Mouse (Mus musculus): ENCODE measurements around the gene Arid5a. TPM values are rescaled to one million over a fixed set of nuclear protein-coding genes. Genes with fewer than 3 reads are reported as not detected.

Arid5a gene
- polyA plus RNA-seq (2014; fragmentation: Illumina TruSeq; extraction: RNeasy Lipid Tissue Mini Kit (QIAGEN cat#74804); ENCODE audit: insufficient read depth, low read depth, low replicate concordance), result 11.3 TPM

GRCm38 (mm10) chr1:36307495-36308280 is at the start of gene Arid5a:
Arid5a (plus strand) TSS chr1:36307733.

GRCm38 (mm10) chr1:36274455-36274854 is 33.1 kb upstream of the Arid5a start, which contains the start of gene Neurl3:
Neurl3 (minus strand) TSS chr1:36274679.

GRCm38 (mm10) chr1:36368969-36369645 is 61.6 kb downstream of the Arid5a start, which contains the start of gene Kansl3:
Kansl3 (minus strand) TSS chr1:36369181.

GRCm38 (mm10) chr1:36371934-36372845 is 64.7 kb downstream of the Arid5a start, which contains the start of gene Fer1l5:
Fer1l5 (plus strand) TSS chr1:36372291.

Other genes with a start within 250 kb of the Arid5a start
- 10.7 TPM for gene Hs6st1, start 239.3 kb upstream of the Arid5a start, polyA plus RNA-seq (2014; fragmentation: Illumina TruSeq; extraction: RNeasy Lipid Tissue Mini Kit (QIAGEN cat#74804); ENCODE audit: insufficient read depth, low read depth, low replicate concordance)
- gene Uggt1, start 63.0 kb upstream of the Arid5a start, polyA plus RNA-seq (2014; fragmentation: Illumina TruSeq; extraction: RNeasy Lipid Tissue Mini Kit (QIAGEN cat#74804); ENCODE audit: insufficient read depth, low read depth, low replicate concordance), result 18.5 TPM
- gene Neurl3, start 33.1 kb upstream of the Arid5a start, polyA plus RNA-seq (2014; fragmentation: Illumina TruSeq; extraction: RNeasy Lipid Tissue Mini Kit (QIAGEN cat#74804); ENCODE audit: insufficient read depth, low read depth, low replicate concordance), result 21.6 TPM
- 15.5 TPM for gene Kansl3, start 61.4 kb downstream of the Arid5a start, polyA plus RNA-seq (2014; fragmentation: Illumina TruSeq; extraction: RNeasy Lipid Tissue Mini Kit (QIAGEN cat#74804); ENCODE audit: insufficient read depth, low read depth, low replicate concordance)
- gene Fer1l5, start 64.6 kb downstream of the Arid5a start, polyA plus RNA-seq (2014; fragmentation: Illumina TruSeq; extraction: RNeasy Lipid Tissue Mini Kit (QIAGEN cat#74804); ENCODE audit: insufficient read depth, low read depth, low replicate concordance), result not detected
- gene Lman2l, start 137.5 kb downstream of the Arid5a start, polyA plus RNA-seq (2014; fragmentation: Illumina TruSeq; extraction: RNeasy Lipid Tissue Mini Kit (QIAGEN cat#74804); ENCODE audit: insufficient read depth, low read depth, low replicate concordance), result 15.4 TPM
- gene Cnnm4, start 163.9 kb downstream of the Arid5a start, polyA plus RNA-seq (2014; fragmentation: Illumina TruSeq; extraction: RNeasy Lipid Tissue Mini Kit (QIAGEN cat#74804); ENCODE audit: insufficient read depth, low read depth, low replicate concordance), result 2.5 TPM
- gene Cnnm3, start 204.1 kb downstream of the Arid5a start, polyA plus RNA-seq (2014; fragmentation: Illumina TruSeq; extraction: RNeasy Lipid Tissue Mini Kit (QIAGEN cat#74804); ENCODE audit: insufficient read depth, low read depth, low replicate concordance), result 8.4 TPM
- 2.8 TPM for gene Ankrd23, start 229.2 kb downstream of the Arid5a start, polyA plus RNA-seq (2014; fragmentation: Illumina TruSeq; extraction: RNeasy Lipid Tissue Mini Kit (QIAGEN cat#74804); ENCODE audit: insufficient read depth, low read depth, low replicate concordance)
- gene Gm42417, start 231.7 kb downstream of the Arid5a start, polyA plus RNA-seq (2014; fragmentation: Illumina TruSeq; extraction: RNeasy Lipid Tissue Mini Kit (QIAGEN cat#74804); ENCODE audit: insufficient read depth, low read depth, low replicate concordance), result not detected
- 8.1 TPM for gene Ankrd39, start 239.7 kb downstream of the Arid5a start, polyA plus RNA-seq (2014; fragmentation: Illumina TruSeq; extraction: RNeasy Lipid Tissue Mini Kit (QIAGEN cat#74804); ENCODE audit: insufficient read depth, low read depth, low replicate concordance)

Measured in lung, adult 10 weeks (tissue).